Mouse (Mus musculus) hindbrain, embryonic 10.5 days (tissue): Measurements from ENCODE around the gene Tmem182. TPM values are rescaled to one million over a fixed set of nuclear protein-coding genes. Genes with fewer than 3 reads are reported as not detected.

ENCODE experiments used
- DNase-seq: peaks from one replicate; pipeline ENCODE4 v3.0.0-alpha.2; 2017; ENCODE audit warnings: low spot score
- H3K27ac ChIP-seq: fragments of 300-500 bp; sonication (generic); 2 replicates; pipeline ENCODE4 v1.5.1; 2016; ENCODE audit warnings: mild to moderate bottlenecking, moderate library complexity
- H3K27me3 ChIP-seq: fragments of 300-500 bp; sonication (generic); 2 replicates; pipeline ENCODE4 v1.6.1; 2016; ENCODE audit warnings: mild to moderate bottlenecking; ENCODE audit not compliant: poor library complexity, insufficient read depth, severe bottlenecking
- H3K36me3 ChIP-seq: fragments of 300-500 bp; sonication (generic); 2 replicates; pipeline ENCODE4 v1.6.1; 2016; ENCODE audit warnings: mild to moderate bottlenecking, moderate library complexity
- H3K4me1 ChIP-seq: fragments of 300-500 bp; sonication (generic); replicated peaks from 2 replicates; pipeline ENCODE4 v1.6.1; 2016; ENCODE audit warnings: mild to moderate bottlenecking
- H3K4me3 ChIP-seq: fragments of 300-500 bp; sonication (generic); 2 replicates; pipeline ENCODE4 v1.5.1; 2016; ENCODE audit warnings: mild to moderate bottlenecking, moderate library complexity
- H3K9me3 ChIP-seq: fragments of 300-500 bp; sonication (generic); 2 replicates; pipeline ENCODE4 v1.6.1; 2016; ENCODE audit warnings: mild to moderate bottlenecking, moderate library complexity
- WGBS: fragments of 180-500 bp; shearing (Covaris S2); methylation state at CpG from one replicate; pipeline ENCODE4 v1.1.7; 2016; 5-methylcytosine and 5-hydroxymethylcytosine counted together
- polyA plus RNA-seq: library from polyadenylated mRNA; unstranded; fragments of >200 nt; fragmentation: Nextera tagmentation; extraction: Ambion mirVana; gene quantifications from 2 replicates; pipeline ENCODE4 v1.2.1, GENCODE M21; 2016

Tmem182 gene
- polyA plus RNA-seq, 1 experiment from 2014 or later, result not detected

- DNase-seq, result no peak
- H3K4me3 ChIP-seq, result no peak overlapping the region
- no peaks in the 10 kb centered on the region for H3K4me1 ChIP-seq
- 89% methylated on average over 3 of the region's 3 CpGs for WGBS
- peaks cover 14% of the 10 kb centered on the region for H3K36me3 ChIP-seq
- no peak overlapping the region for H3K27ac ChIP-seq
- peaks cover 6% of the 10 kb centered on the region; the same call in 1 of the 2 replicates for H3K9me3 ChIP-seq
- no peaks in the 10 kb centered on the region for H3K27me3 ChIP-seq
Observed at GRCm38 (mm10) chr1:40776763-40777162, 28.6 kb upstream of the Tmem182 start.

- no peaks in the 10 kb centered on the region for H3K4me1 ChIP-seq
- no peak overlapping the region for H3K4me3 ChIP-seq
- H3K27ac ChIP-seq, result no peak overlapping the region
- H3K27me3 ChIP-seq, result no peaks in the 10 kb centered on the region
- peaks cover 6% of the 10 kb centered on the region; the same call in 1 of the 2 replicates for H3K9me3 ChIP-seq
- DNase-seq, result no peak
- WGBS, result 93% methylated on average over 7 of the region's 7 CpGs
- peaks cover 13% of the 10 kb centered on the region for H3K36me3 ChIP-seq
Observed at GRCm38 (mm10) chr1:40783450-40783849, 22.0 kb upstream of the Tmem182 start.

- DNase-seq, result no peak
- Histone ChIP-seq H3K4me1 (no peaks in the 10 kb centered on the region), H3K9me3 (no peaks in the 10 kb centered on the region), H3K27ac (no peak overlapping the region), H3K4me3 (no peak overlapping the region), H3K36me3 (peaks cover 5% of the 10 kb centered on the region), H3K27me3 (no peaks in the 10 kb centered on the region)
- 90% methylated on average over 9 of the region's 9 CpGs for WGBS
Observed at GRCm38 (mm10) chr1:40784306-40784705, 21.1 kb upstream of the Tmem182 start.

GRCm38 (mm10) chr1:40785876-40786445 is 19.4 kb upstream of the Tmem182 start:
- peaks cover 15% of the 10 kb centered on the region for H3K4me1 ChIP-seq
- WGBS, result 87% methylated on average over 11 of the region's 11 CpGs
- H3K4me3 ChIP-seq, result no peak overlapping the region
- no peaks in the 10 kb centered on the region for H3K36me3 ChIP-seq
- DNase-seq, result no peak
- H3K27ac ChIP-seq, result no peak overlapping the region
- no peaks in the 10 kb centered on the region for H3K9me3 ChIP-seq
- no peaks in the 10 kb centered on the region for H3K27me3 ChIP-seq

- Histone ChIP-seq H3K27me3 (no peaks in the 10 kb centered on the region), H3K36me3 (no peaks in the 10 kb centered on the region), H3K4me3 (no peak overlapping the region), H3K9me3 (no peaks in the 10 kb centered on the region), H3K4me1 (peaks cover 18% of the 10 kb centered on the region), H3K27ac (no peak overlapping the region)
- WGBS, result 87% methylated on average over 6 of the region's 6 CpGs
- no peak for DNase-seq
Observed at GRCm38 (mm10) chr1:40788956-40789355, 16.4 kb upstream of the Tmem182 start.

GRCm38 (mm10) chr1:40789666-40790233 is 15.7 kb upstream of the Tmem182 start:
- Histone ChIP-seq H3K9me3 (no peaks in the 10 kb centered on the region), H3K36me3 (no peaks in the 10 kb centered on the region), H3K27ac (peak overlapping the region; percentile 82; the same call in 1 of the 2 replicates), H3K4me3 (peak overlapping the region; percentile 74), H3K4me1 (peaks cover 18% of the 10 kb centered on the region), H3K27me3 (no peaks in the 10 kb centered on the region)
- 45% methylated on average over 5 of the region's 5 CpGs for WGBS
- DNase-seq, result no peak

- peak within 1 kb of the TSS; percentile 82 for H3K27ac ChIP-seq
- WGBS, result 4% methylated on average over 38 of the region's 38 CpGs
- peak; percentile 94 for DNase-seq
Observed at GRCm38 (mm10) chr1:40790324-40791141, 14.9 kb upstream of the Tmem182 start, which contains the start of gene Mfsd9. Gene Mfsd9, minus strand, starts transcription at chr1:40790687.

GRCm38 (mm10) chr1:40795508-40795907 is 9.9 kb upstream of the Tmem182 start:
- 90% methylated on average over 1 of the region's 1 CpGs for WGBS
- Histone ChIP-seq H3K4me3 (no peak overlapping the region), H3K4me1 (peaks cover 7% of the 10 kb centered on the region), H3K27me3 (no peaks in the 10 kb centered on the region), H3K36me3 (no peaks in the 10 kb centered on the region), H3K27ac (no peak overlapping the region), H3K9me3 (no peaks in the 10 kb centered on the region)
- DNase-seq, result no peak

More at GRCm38 (mm10) chr1:40790324-40791141, 14.9 kb upstream of the Tmem182 start, which contains the start of gene Mfsd9:
- Histone ChIP-seq H3K4me1 (peaks cover 18% of the 10 kb centered on the region), H3K4me3 (peak within 1 kb of the TSS; percentile 74), H3K9me3 (no peaks in the 10 kb centered on the region), H3K27me3 (no peaks in the 10 kb centered on the region), H3K36me3 (no peaks in the 10 kb centered on the region)

GRCm38 (mm10) chr1:40797348-40797747 is 8.1 kb upstream of the Tmem182 start:
- DNase-seq, result peak; percentile 73
- 16% methylated on average over 5 of the region's 5 CpGs for WGBS

GRCm38 (mm10) chr1:40799121-40799520 is 6.3 kb upstream of the Tmem182 start:
- DNase-seq, result no peak
- Histone ChIP-seq H3K9me3 (no peaks in the 10 kb centered on the region), H3K27me3 (no peaks in the 10 kb centered on the region), H3K4me1 (no peaks in the 10 kb centered on the region), H3K4me3 (no peak overlapping the region), H3K27ac (no peak overlapping the region), H3K36me3 (no peaks in the 10 kb centered on the region)
- 92% methylated on average over 8 of the region's 8 CpGs for WGBS

More at GRCm38 (mm10) chr1:40797348-40797747, 8.1 kb upstream of the Tmem182 start:
- H3K27ac ChIP-seq, result no peak overlapping the region
- H3K4me3 ChIP-seq, result no peak overlapping the region
- no peaks in the 10 kb centered on the region for H3K36me3 ChIP-seq
- no peaks in the 10 kb centered on the region for H3K27me3 ChIP-seq
- no peaks in the 10 kb centered on the region for H3K4me1 ChIP-seq
- H3K9me3 ChIP-seq, result no peaks in the 10 kb centered on the region

GRCm38 (mm10) chr1:40800908-40801307 is 4.5 kb upstream of the Tmem182 start:
- 88% methylated on average over 5 of the region's 5 CpGs for WGBS
- DNase-seq, result no peak
- no peaks in the 10 kb centered on the region for H3K36me3 ChIP-seq

GRCm38 (mm10) chr1:40802759-40803158 is 2.6 kb upstream of the Tmem182 start:
- Histone ChIP-seq H3K4me1 (no peaks in the 10 kb centered on the region), H3K27me3 (no peaks in the 10 kb centered on the region), H3K36me3 (no peaks in the 10 kb centered on the region), H3K4me3 (no peak overlapping the region), H3K9me3 (no peaks in the 10 kb centered on the region), H3K27ac (no peak overlapping the region)
- peak; percentile 39 for DNase-seq
- WGBS, result 26% methylated on average over 3 of the region's 3 CpGs

More at GRCm38 (mm10) chr1:40800908-40801307, 4.5 kb upstream of the Tmem182 start:
- Histone ChIP-seq H3K27ac (no peak overlapping the region), H3K9me3 (no peaks in the 10 kb centered on the region), H3K27me3 (no peaks in the 10 kb centered on the region), H3K4me1 (no peaks in the 10 kb centered on the region), H3K4me3 (no peak overlapping the region)

GRCm38 (mm10) chr1:40804118-40804517 is 1.3 kb upstream of the Tmem182 start:
- Histone ChIP-seq H3K36me3 (no peaks in the 10 kb centered on the region), H3K4me3 (no peak overlapping the region), H3K27me3 (no peaks in the 10 kb centered on the region), H3K9me3 (no peaks in the 10 kb centered on the region), H3K4me1 (no peaks in the 10 kb centered on the region), H3K27ac (no peak overlapping the region)
- 83% methylated on average over 12 of the region's 12 CpGs for WGBS
- no peak for DNase-seq
